Mouse (Mus musculus) megakaryocyte, adult 5-6 weeks (primary cell): ENCODE data around the gene Myh7b. TPM values are rescaled to one million over a fixed set of nuclear protein-coding genes. Genes with fewer than 3 reads are reported as not detected.

Experiments
- ATAC-seq: 2 replicates; pipeline ENCODE4 v1.8.0; 2016; ENCODE audit warnings: mild to moderate bottlenecking, inconsistent platforms; ENCODE audit not compliant: poor library complexity, severe bottlenecking
- total RNA-seq, 2 experiments: library from RNA; stranded (forward) in 1 of 2; stranded (reverse) in 1 of 2; fragments of 153-499, 151-499 nt in 1 of 2; fragments of 221-1000, 200-1000 nt in 1 of 2; gene quantifications; 2 replicates each; pipeline versions ENCODE4 v1.2.3 to v1.2.4; 2015 to 2017

Myh7b gene
- total RNA-seq, 2 experiments from 2014 or later, result not detected

DNA sequence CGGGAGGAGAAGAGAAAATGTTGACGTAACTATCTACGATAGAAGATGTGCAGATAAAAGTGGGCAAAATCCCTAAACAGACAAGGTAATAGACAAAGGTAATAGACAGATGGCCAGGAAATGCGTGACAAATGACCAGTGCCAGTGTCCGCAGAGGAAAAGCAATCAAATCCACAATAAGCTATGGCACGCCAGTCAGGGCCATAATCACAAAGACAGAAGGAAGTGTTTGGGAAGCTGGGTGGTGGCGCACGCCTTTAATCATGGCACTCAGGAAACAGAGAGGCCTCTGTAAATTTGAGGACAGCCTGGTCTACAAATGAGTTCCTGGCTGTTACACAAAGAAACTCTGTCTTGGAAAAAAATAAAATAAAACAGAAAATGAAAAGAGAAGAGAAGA is 70.2 kb downstream of the Myh7b start:
- no peak for ATAC-seq

DNA sequence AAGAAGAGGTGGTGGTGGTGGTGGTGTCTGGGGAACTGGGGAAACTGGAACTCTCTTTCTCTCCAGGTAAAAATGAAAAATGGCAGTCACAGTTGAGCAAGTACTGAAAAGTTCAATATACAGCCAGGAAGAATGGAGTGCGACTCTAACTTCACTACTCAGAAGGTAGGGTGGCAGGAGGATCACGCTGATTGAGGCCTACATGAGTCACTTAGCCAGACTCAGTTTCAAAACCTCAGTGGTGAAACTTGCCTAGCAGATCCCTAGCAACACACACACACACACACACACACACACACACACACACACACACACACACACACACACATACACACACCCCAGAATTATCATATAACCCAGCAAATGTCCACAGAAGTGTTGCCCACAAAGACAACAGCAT is 70.9 kb downstream of the Myh7b start:
- ATAC-seq, result peak; percentile 33; the same call in 1 of the 2 replicates

DNA sequence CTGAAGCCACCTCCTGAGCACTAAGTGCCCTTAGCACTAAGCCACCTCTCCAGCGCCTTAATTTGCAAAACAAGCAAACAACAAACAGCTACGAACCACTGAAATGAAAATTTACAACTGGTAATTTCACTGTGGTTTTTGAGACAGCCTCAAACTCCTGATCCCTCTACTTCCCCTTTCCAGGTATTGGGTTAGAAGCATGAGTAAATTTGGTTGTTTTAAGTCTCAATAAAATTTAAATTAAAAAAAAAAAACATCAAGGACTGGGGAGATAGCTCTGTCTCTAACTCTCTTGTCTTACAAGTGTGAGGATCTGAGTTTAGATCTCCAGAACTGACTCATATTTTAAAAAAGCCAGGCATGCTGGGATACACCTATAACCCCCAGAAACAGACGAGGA is 72.1 kb downstream of the Myh7b start:
- ATAC-seq, result no peak; the same call in 1 of the 2 replicates

DNA sequence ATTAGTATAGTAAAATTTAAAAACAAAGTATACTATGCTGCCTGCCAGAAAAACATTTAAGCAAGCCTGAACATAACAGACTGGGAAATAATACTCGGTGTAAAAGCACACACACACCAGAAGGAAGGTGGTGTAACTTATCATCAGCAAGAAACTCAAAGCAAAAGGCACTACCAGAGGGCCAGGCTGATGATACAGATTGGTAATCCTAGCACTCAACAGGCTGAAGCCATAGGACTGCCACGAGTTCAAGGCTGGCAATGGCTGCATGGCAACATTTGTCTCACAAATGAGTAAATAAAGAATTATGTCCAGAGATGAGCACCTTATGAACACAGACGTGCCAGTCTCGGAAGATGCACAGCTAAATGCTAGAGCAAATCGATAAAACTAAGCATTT is 72.8 kb downstream of the Myh7b start:
- ATAC-seq, result no peak

Other genes starting within 250 kb of the Myh7b start
- 30.5 and 31.0 TPM in 2 replicates for gene Trp53inp2, start 230.2 kb upstream of the Myh7b start, total RNA-seq (2015)
- gene Trp53inp2, start 230.2 kb upstream of the Myh7b start, total RNA-seq (2017), result 18.8 and 29.5 TPM in 2 replicates
- gene Ncoa6, start 137.3 kb upstream of the Myh7b start, total RNA-seq (2015), result 65.1 and 71.0 TPM in 2 replicates
- 16.7 and 24.8 TPM in 2 replicates for gene Ncoa6, start 137.3 kb upstream of the Myh7b start, total RNA-seq (2017)
- 8.9 and 9.6 TPM in 2 replicates for gene Acss2, start 93.3 kb upstream of the Myh7b start, total RNA-seq (2015)
- 12.0 and 13.6 TPM in 2 replicates for gene Acss2, start 93.3 kb upstream of the Myh7b start, total RNA-seq (2017)
- not detected in 2 replicates for gene Ggt7, start 93.0 kb upstream of the Myh7b start, total RNA-seq (2015)
- not detected in 2 replicates for gene Ggt7, start 93.0 kb upstream of the Myh7b start, total RNA-seq (2017)
- 9.6 and 9.7 TPM in 2 replicates for gene Gss, start 18.4 kb upstream of the Myh7b start, total RNA-seq (2015)
- gene Gss, start 18.4 kb upstream of the Myh7b start, total RNA-seq (2017), result 13.3 and 17.1 TPM in 2 replicates
- gene Trpc4ap, start 81.2 kb downstream of the Myh7b start, total RNA-seq (2015), result 63.0 and 80.0 TPM in 2 replicates
- 104 and 106 TPM in 2 replicates for gene Trpc4ap, start 81.2 kb downstream of the Myh7b start, total RNA-seq (2017)
- gene Edem2, start 118.3 kb downstream of the Myh7b start, total RNA-seq (2015), result 23.4 and 25.9 TPM in 2 replicates
- gene Edem2, start 118.3 kb downstream of the Myh7b start, total RNA-seq (2017), result 34.8 and 34.9 TPM in 2 replicates
- not detected in 2 replicates for gene Gm17581, start 124.7 kb downstream of the Myh7b start, total RNA-seq (2015)
- gene Gm17581, start 124.7 kb downstream of the Myh7b start, total RNA-seq (2017), result not detected in 2 replicates
- 0.83 TPM in 1 of 2 replicates, not detected in the other for gene Procr, start 139.9 kb downstream of the Myh7b start, total RNA-seq (2015)
- gene Procr, start 139.9 kb downstream of the Myh7b start, total RNA-seq (2017), result not detected in 2 replicates
- gene Mmp24, start 164.1 kb downstream of the Myh7b start, total RNA-seq (2015), result not detected in 2 replicates
- gene Mmp24, start 164.1 kb downstream of the Myh7b start, total RNA-seq (2017), result 0.07 and 0.65 TPM in 2 replicates
- 14.4 and 17.5 TPM in 2 replicates for gene BC029722, start 208.2 kb downstream of the Myh7b start, total RNA-seq (2015)
- gene BC029722, start 208.2 kb downstream of the Myh7b start, total RNA-seq (2017), result 12.5 and 14.9 TPM in 2 replicates
- 154 and 164 TPM in 2 replicates for gene Eif6, start 215.7 kb downstream of the Myh7b start, total RNA-seq (2015)
- gene Eif6, start 215.7 kb downstream of the Myh7b start, total RNA-seq (2017), result 31.6 and 60.8 TPM in 2 replicates
- gene Fam83c, start 223.6 kb downstream of the Myh7b start, total RNA-seq (2015), result not detected in 2 replicates
- not detected in 2 replicates for gene Fam83c, start 223.6 kb downstream of the Myh7b start, total RNA-seq (2017)